Mouse (Mus musculus): ENCODE data around the gene Lrrfip1.

DNA sequence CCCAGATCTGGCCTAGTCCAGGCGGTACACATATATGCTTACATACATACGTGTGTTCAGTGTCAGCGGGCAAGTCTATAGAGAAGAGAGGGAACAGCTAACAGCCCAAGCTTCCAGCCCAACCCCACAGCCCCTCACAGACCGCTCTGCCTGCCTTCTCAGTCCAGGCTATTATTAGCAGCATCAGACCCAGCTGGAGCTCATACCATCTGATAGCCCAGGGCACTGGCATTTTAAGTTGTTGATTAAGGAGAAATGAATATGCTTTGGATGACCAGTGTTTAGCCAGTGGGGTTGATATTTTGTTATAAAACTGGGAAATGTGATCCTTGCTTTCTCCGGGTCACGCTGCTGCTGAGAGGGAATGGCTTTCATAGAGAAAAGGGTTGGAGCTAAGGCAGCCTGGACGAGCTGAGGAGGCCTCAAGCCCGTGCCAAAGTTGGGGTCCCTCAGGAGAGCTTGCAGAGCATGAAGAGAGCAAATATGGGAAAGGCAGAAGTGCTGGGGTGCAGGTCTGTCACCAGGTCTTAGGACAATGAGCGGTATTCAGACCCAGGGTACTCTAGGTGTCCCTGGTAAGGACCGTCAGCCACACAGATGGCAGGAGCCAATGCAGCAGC is 73.2 kb downstream of the Lrrfip1 start:
- TF ChIP-seq CTCF (IDR thresholded peaks at IDR 0.05; ENCODE audit: insufficient read depth, low read length) (no peak), POLR2A (IDR thresholded peaks at IDR 0.05; ENCODE audit: borderline replicate concordance, extremely low read depth, low read depth, low read length) (no peak)

All from lung, adult 2 months (tissue).